Mouse (Mus musculus) kidney, embryonic 14.5 days (tissue): ENCODE measurements around the gene Scarf1. TPM values are rescaled to one million over a fixed set of nuclear protein-coding genes. Genes with fewer than 3 reads are reported as not detected.
A peak's percentile ranks its signal among the peaks of the same experiment; 100 is the strongest.

Experiments used
- ATAC-seq: fragments of 200-750 bp; cut with Nextera tagmentation; 2 replicates; pipeline ENCODE4 v1.8.0; 2017; ENCODE audit warnings: moderate number of reproducible peaks, mild to moderate bottlenecking, moderate TSS enrichment, moderate library complexity; ENCODE audit not compliant: low FRiP score, low TSS enrichment
- H3K27ac ChIP-seq: fragments of 300-500 bp; sonication (generic); 2 replicates; pipeline ENCODE4 v1.5.1; 2014; ENCODE audit warnings: low read depth, mild to moderate bottlenecking, low read length, moderate library complexity, mixed read lengths
- H3K27me3 ChIP-seq: fragments of 300-500 bp; sonication (generic); 2 replicates; pipeline ENCODE4 v1.6.1; 2014; ENCODE audit warnings: mild to moderate bottlenecking, low read length; ENCODE audit not compliant: control insufficient read depth, insufficient read depth
- H3K36me3 ChIP-seq: fragments of 300-500 bp; sonication (generic); 2 replicates; pipeline ENCODE4 v1.6.1; 2014; ENCODE audit warnings: low read length, mixed read lengths; ENCODE audit not compliant: control insufficient read depth, insufficient read depth
- H3K4me1 ChIP-seq: fragments of 300-500 bp; sonication (generic); 2 replicates; pipeline ENCODE4 v1.6.1; 2014; ENCODE audit warnings: low read length, mixed read lengths; ENCODE audit not compliant: control insufficient read depth, insufficient read depth
- H3K4me2 ChIP-seq: fragments of 300-500 bp; sonication (generic); replicated peaks from 2 replicates; pipeline ENCODE4 v1.6.1; 2014; ENCODE audit warnings: low read depth, mild to moderate bottlenecking, low read length
- H3K4me3 ChIP-seq: fragments of 300-500 bp; sonication (generic); 2 replicates; pipeline ENCODE4 v1.5.1; 2014; ENCODE audit warnings: mild to moderate bottlenecking, low read length
- H3K9ac ChIP-seq: fragments of 300-500 bp; sonication (generic); 2 replicates; pipeline ENCODE4 v1.6.1; 2014; ENCODE audit warnings: low read depth, mild to moderate bottlenecking, low read length, moderate library complexity
- H3K9me3 ChIP-seq: fragments of 300-500 bp; sonication (generic); 2 replicates; pipeline ENCODE4 v1.6.1; 2016; ENCODE audit warnings: low read length; ENCODE audit not compliant: control insufficient read depth
- WGBS: fragments of 180-500 bp; shearing (Covaris S2); extraction: QIAGEN DNeasy Blood & Tissue Kit; methylation state at CpG from one replicate; pipeline ENCODE4 v1.1.7; 2014; 5-methylcytosine and 5-hydroxymethylcytosine counted together
- polyA plus RNA-seq: library from polyadenylated mRNA; unstranded; fragments of >200 nt; fragmentation: Nextera tagmentation; extraction: Ambion mirVana; gene quantifications from 2 replicates; pipeline ENCODE4 v1.2.1, GENCODE M21; 2014

The Scarf1 gene
- polyA plus RNA-seq, 1 experiment from 2014 or later = 10.0 TPM

GRCm38 (mm10) chr11:75561410-75561791 is 48.1 kb downstream of the Scarf1 start:
- Histone ChIP-seq H3K4me1 (peaks cover 9% of the 10 kb centered on the region; the same call in 1 of the 2 replicates), H3K27me3 (no peaks in the 10 kb centered on the region), H3K36me3 (no peaks in the 10 kb centered on the region; the same call in 1 of the 2 replicates), H3K4me3 (no peak overlapping the region), H3K4me2 (no peak overlapping the region), H3K27ac (no peak overlapping the region), H3K9ac (no peak overlapping the region), H3K9me3 (no peaks in the 10 kb centered on the region)
- ATAC-seq = no peak
- WGBS = 91% methylated on average over 5 of the region's 5 CpGs

GRCm38 (mm10) chr11:75562840-75563239 is 49.5 kb downstream of the Scarf1 start:
- H3K27ac ChIP-seq = no peak overlapping the region
- peaks cover 10% of the 10 kb centered on the region; the same call in 1 of the 2 replicates for H3K4me1 ChIP-seq
- H3K4me2 ChIP-seq = no peak overlapping the region
- no peak overlapping the region for H3K4me3 ChIP-seq
- H3K9me3 ChIP-seq = no peaks in the 10 kb centered on the region
- no peaks in the 10 kb centered on the region for H3K27me3 ChIP-seq
- H3K36me3 ChIP-seq = no peaks in the 10 kb centered on the region; the same call in 1 of the 2 replicates
- 90% methylated on average over 8 of the region's 8 CpGs for WGBS
- no peak for ATAC-seq
- H3K9ac ChIP-seq = no peak overlapping the region

GRCm38 (mm10) chr11:75563851-75564548 is 50.7 kb downstream of the Scarf1 start:
- Histone ChIP-seq H3K27me3 (no peaks in the 10 kb centered on the region), H3K4me1 (peaks cover 10% of the 10 kb centered on the region; the same call in 1 of the 2 replicates), H3K27ac (no peak overlapping the region), H3K4me3 (no peak overlapping the region), H3K9ac (no peak overlapping the region), H3K36me3 (no peaks in the 10 kb centered on the region; the same call in 1 of the 2 replicates), H3K9me3 (no peaks in the 10 kb centered on the region), H3K4me2 (no peak overlapping the region)
- 67% methylated on average over 18 of the region's 18 CpGs for WGBS
- no peak for ATAC-seq

GRCm38 (mm10) chr11:75565849-75566248 is 52.5 kb downstream of the Scarf1 start:
- peak; percentile 51 for ATAC-seq
- H3K4me1 ChIP-seq = peaks cover 10% of the 10 kb centered on the region; the same call in 1 of the 2 replicates
- WGBS = 42% methylated on average over 2 of the region's 2 CpGs
- no peak overlapping the region for H3K27ac ChIP-seq
- no peak overlapping the region for H3K9ac ChIP-seq
- H3K4me3 ChIP-seq = no peak overlapping the region
- H3K27me3 ChIP-seq = no peaks in the 10 kb centered on the region
- no peak overlapping the region for H3K4me2 ChIP-seq
- H3K36me3 ChIP-seq = no peaks in the 10 kb centered on the region; the same call in 1 of the 2 replicates
- H3K9me3 ChIP-seq = no peaks in the 10 kb centered on the region

- Histone ChIP-seq H3K9ac (no peak overlapping the region), H3K4me2 (no peak overlapping the region), H3K4me1 (peaks cover 10% of the 10 kb centered on the region; the same call in 1 of the 2 replicates), H3K9me3 (no peaks in the 10 kb centered on the region), H3K4me3 (no peak overlapping the region), H3K27ac (no peak overlapping the region), H3K27me3 (no peaks in the 10 kb centered on the region), H3K36me3 (no peaks in the 10 kb centered on the region; the same call in 1 of the 2 replicates)
- 73% methylated on average over 13 of the region's 13 CpGs for WGBS
- ATAC-seq = no peak
These were observed 53.2 kb downstream of the Scarf1 start for GRCm38 (mm10) chr11:75566276-75567196.

- peaks cover 18% of the 10 kb centered on the region for H3K4me1 ChIP-seq
- H3K36me3 ChIP-seq = no peaks in the 10 kb centered on the region
- H3K4me2 ChIP-seq = no peak overlapping the region
- H3K9me3 ChIP-seq = no peaks in the 10 kb centered on the region
- H3K27ac ChIP-seq = no peak overlapping the region
- H3K9ac ChIP-seq = no peak overlapping the region
- 39% methylated on average over 9 of the region's 9 CpGs for WGBS
- H3K27me3 ChIP-seq = no peaks in the 10 kb centered on the region
- H3K4me3 ChIP-seq = no peak overlapping the region
- ATAC-seq = 0 out of 2 replicates have a peak, but pooled peaks have one; percentile 21
These were observed 54.2 kb downstream of the Scarf1 start for GRCm38 (mm10) chr11:75567346-75568114.

- Histone ChIP-seq H3K36me3 (no peaks in the 10 kb centered on the region), H3K4me3 (no peak overlapping the region), H3K4me2 (no peak overlapping the region), H3K9ac (no peak overlapping the region), H3K27ac (no peak overlapping the region), H3K9me3 (no peaks in the 10 kb centered on the region), H3K4me1 (peaks cover 24% of the 10 kb centered on the region), H3K27me3 (no peaks in the 10 kb centered on the region)
- 81% methylated on average over 6 of the region's 6 CpGs for WGBS
- 0 out of 2 replicates have a peak, but pooled peaks have one; percentile 13 for ATAC-seq
These were observed 54.8 kb downstream of the Scarf1 start for GRCm38 (mm10) chr11:75568115-75568511.

- ATAC-seq = no peak
- WGBS = 90% methylated on average over 12 of the region's 12 CpGs
- Histone ChIP-seq H3K27me3 (no peaks in the 10 kb centered on the region), H3K4me2 (no peak overlapping the region), H3K27ac (no peak overlapping the region), H3K4me3 (no peak overlapping the region), H3K4me1 (peaks cover 26% of the 10 kb centered on the region), H3K9me3 (no peaks in the 10 kb centered on the region), H3K9ac (no peak overlapping the region), H3K36me3 (no peaks in the 10 kb centered on the region)
These were observed 55.6 kb downstream of the Scarf1 start for GRCm38 (mm10) chr11:75568962-75569361.
